Mouse (Mus musculus) activated CD4-positive, CD25-positive, alpha-beta regulatory T cell, adult 4 months (primary cell): ENCODE results near the gene Kansl1. TPM values are rescaled to one million over a fixed set of nuclear protein-coding genes. Genes with fewer than 3 reads are reported as not detected.

Experiments used
- ATAC-seq: one replicate; pipeline ENCODE4 v1.8.0; 2017
- polyA plus RNA-seq, 2 experiments: library from polyadenylated mRNA; unstranded; fragments of 100-300 nt; shearing (Covaris generic); gene quantifications; one replicate each; pipeline ENCODE4 v1.2.1; 2017

Kansl1 gene
- polyA plus RNA-seq, 2 experiments from 2014 or later = 35.2 to 43.0 TPM

- peak; percentile 89 for ATAC-seq
Measured at GRCm38 (mm10) chr11:104361790-104362189, 106.9 kb downstream of the Kansl1 start.

- ATAC-seq = no peak
Measured at GRCm38 (mm10) chr11:104346931-104347330, 121.7 kb downstream of the Kansl1 start.

GRCm38 (mm10) chr11:104334946-104335345 is 133.7 kb downstream of the Kansl1 start:
- no peak for ATAC-seq

- ATAC-seq = no peak
Measured at GRCm38 (mm10) chr11:104334115-104334514, 134.5 kb downstream of the Kansl1 start.

GRCm38 (mm10) chr11:104332105-104332504 is 136.6 kb downstream of the Kansl1 start:
- ATAC-seq = no peak

- no peak for ATAC-seq
Measured at GRCm38 (mm10) chr11:104331208-104331607, 137.5 kb downstream of the Kansl1 start.

GRCm38 (mm10) chr11:104330151-104330550 is 138.5 kb downstream of the Kansl1 start:
- no peak for ATAC-seq

GRCm38 (mm10) chr11:104329185-104329926 is 139.3 kb downstream of the Kansl1 start:
- ATAC-seq = no peak

GRCm38 (mm10) chr11:104327946-104328345 is 140.7 kb downstream of the Kansl1 start:
- ATAC-seq = no peak

GRCm38 (mm10) chr11:104327462-104327861 is 141.2 kb downstream of the Kansl1 start:
- ATAC-seq = no peak

- ATAC-seq = no peak
Measured at GRCm38 (mm10) chr11:104322142-104322541, 146.5 kb downstream of the Kansl1 start.

GRCm38 (mm10) chr11:104320511-104320910 is 148.2 kb downstream of the Kansl1 start:
- no peak for ATAC-seq

GRCm38 (mm10) chr11:104318940-104319781 is 149.5 kb downstream of the Kansl1 start:
- ATAC-seq = no peak

GRCm38 (mm10) chr11:104317631-104318030 is 151.0 kb downstream of the Kansl1 start:
- ATAC-seq = no peak

- no peak for ATAC-seq
Measured at GRCm38 (mm10) chr11:104316685-104317400, 151.8 kb downstream of the Kansl1 start.

- peak; percentile 69 for ATAC-seq
Measured at GRCm38 (mm10) chr11:104315703-104316102, 153.0 kb downstream of the Kansl1 start.

- no peak for ATAC-seq
Measured at GRCm38 (mm10) chr11:104311643-104312042, 157.0 kb downstream of the Kansl1 start.

- ATAC-seq = no peak
Measured at GRCm38 (mm10) chr11:104310226-104310887, 158.3 kb downstream of the Kansl1 start.

- no peak for ATAC-seq
Measured at GRCm38 (mm10) chr11:104309377-104310225, 159.1 kb downstream of the Kansl1 start.

GRCm38 (mm10) chr11:104307136-104307535 is 161.5 kb downstream of the Kansl1 start:
- ATAC-seq = no peak

- ATAC-seq = no peak
Measured at GRCm38 (mm10) chr11:104306483-104306882, 162.2 kb downstream of the Kansl1 start.
